Mouse (Mus musculus) olfactory bulb, adult 2 months (tissue): ENCODE measurements around the gene Lrrc73.

Experiments used
- CTCF ChIP-seq: fragments of 200-500 bp; IDR thresholded peaks from 2 replicates; pipeline ENCODE4 v1.5.1; 2012; ENCODE audit warnings: low read depth, mild to moderate bottlenecking, low read length, moderate library complexity; ENCODE audit not compliant: insufficient read depth
- POLR2A ChIP-seq: fragments of 200-500 bp; IDR thresholded peaks from 2 replicates; pipeline ENCODE4 v1.6.1; 2012; ENCODE audit warnings: mild to moderate bottlenecking, low read depth, low read length, moderate library complexity; ENCODE audit not compliant: insufficient read depth

GRCm38 (mm10) chr17:46255147-46255546 is 1.8 kb downstream of the Lrrc73 start:
- TF ChIP-seq POLR2A (no peak), CTCF (no peak)
